Mouse (Mus musculus): ENCODE data around the gene Fbxo33.
A peak's percentile ranks its signal among the peaks of the same experiment; 100 is the strongest.
"Not testable (repeated sequence)": the region's sequence is repeated elsewhere in the genome, so short reads cannot be mapped to it uniquely, and the experiment has no call there.

The Fbxo33 gene

DNA sequence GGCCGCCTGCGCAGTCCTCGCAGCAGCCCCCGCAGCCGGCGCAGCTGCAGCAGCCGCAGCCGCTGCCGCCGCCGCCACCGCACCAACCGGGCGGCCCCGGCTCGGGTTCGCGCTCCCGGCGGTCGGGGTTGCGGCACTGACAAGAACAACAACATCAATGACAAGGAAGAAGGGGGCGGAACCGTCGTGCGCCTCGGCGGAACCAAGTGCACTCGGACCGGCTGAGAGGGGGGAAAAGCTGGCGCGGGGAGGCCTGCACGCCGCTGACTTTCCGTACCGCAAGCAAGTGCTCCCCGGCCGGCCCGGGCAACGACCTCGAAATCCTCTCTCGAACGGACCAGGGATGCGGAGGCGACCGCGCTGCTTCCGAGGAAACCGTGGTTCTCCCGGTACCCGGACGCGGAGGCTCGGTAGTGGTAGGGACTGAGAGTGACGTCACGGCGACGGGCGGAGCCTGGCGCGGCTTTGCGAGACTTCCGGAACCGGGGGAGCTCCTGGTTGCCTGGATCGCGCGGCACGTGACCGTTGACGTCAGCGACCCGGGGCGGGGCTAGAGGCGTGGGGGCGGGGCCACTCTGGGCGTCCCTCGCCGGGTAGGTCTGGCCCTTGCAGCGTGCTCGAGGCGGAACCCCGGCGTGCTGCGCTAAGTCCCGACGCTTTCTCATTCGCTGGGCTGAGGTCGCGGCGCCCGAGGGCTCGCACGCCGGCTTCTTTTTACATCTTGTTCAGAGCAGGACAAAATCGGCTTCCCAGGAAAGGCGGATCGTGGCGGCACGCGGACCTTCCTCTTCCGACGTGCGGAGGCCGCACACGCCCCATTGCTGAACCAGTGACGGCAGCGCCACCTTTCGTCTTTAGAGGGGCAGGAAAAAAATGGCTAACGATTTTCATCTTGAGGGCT is at the start of gene Fbxo33:
TSS of gene Fbxo33 (minus strand) at position 401 of the 901 bp plus-strand sequence.
- peak; percentile 94 to 97 for DNase-seq (ENCODE audit: low spot score in 2 of 2)

DNA sequence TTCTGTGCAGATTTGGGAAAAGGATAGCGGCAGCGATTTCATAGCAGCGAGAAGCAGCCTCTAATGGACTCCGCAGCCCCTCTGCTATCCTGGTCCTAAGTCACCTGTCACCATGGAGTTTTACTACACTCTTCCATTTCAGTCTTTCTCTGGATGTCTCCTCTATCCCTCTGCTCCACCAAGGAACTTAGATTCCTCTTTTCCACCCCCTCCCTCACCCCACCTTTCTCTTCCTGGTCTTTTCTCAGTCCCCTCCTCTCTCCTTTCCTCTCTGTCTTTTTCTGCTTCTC is 46.4 kb upstream of the Fbxo33 start:
- DNase-seq (ENCODE audit: low spot score in 2 of 2): no peak

DNA sequence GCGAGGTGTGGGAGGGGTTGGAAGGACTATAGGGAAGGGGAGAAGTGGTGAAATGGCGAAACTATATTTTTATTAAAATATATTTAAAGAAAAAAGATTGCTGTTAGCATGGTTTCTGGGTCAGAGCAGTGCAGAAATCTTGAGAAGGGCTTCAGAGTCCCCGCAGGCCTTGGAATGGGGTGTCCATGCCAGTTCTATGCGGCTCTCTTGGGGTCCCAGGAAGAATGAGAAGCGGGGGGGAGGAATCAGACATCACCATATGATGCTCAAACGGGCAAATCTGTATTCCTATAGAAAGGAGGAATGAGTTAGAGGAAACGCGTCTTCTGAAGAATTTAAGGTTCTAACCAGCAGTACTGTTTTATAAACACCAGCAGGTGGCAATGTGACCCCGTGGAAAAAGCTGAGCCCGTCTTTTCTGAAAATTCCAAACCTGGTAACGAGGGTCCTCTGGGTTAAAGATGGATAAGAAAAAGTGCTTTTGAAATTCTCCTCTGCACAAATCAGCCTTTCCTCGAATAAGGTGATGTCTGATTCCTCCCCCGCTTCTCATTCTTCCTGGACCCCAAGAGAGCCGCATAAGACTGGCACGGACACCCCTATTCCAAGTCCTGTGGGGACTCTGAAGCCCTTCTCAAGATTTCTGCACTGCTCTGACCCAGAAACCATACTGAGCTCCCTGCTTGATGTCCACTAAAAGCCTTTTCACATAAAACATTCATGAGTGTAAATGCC is 45.8 kb upstream of the Fbxo33 start:
- DNase-seq (ENCODE audit: low spot score in 2 of 2): peak; percentile 47 to 66

- no peak for DNase-seq (ENCODE audit: low spot score in 2 of 2)
Observed at GRCm38 (mm10) chr12:59262841-59263240, 43.3 kb upstream of the Fbxo33 start.

DNA sequence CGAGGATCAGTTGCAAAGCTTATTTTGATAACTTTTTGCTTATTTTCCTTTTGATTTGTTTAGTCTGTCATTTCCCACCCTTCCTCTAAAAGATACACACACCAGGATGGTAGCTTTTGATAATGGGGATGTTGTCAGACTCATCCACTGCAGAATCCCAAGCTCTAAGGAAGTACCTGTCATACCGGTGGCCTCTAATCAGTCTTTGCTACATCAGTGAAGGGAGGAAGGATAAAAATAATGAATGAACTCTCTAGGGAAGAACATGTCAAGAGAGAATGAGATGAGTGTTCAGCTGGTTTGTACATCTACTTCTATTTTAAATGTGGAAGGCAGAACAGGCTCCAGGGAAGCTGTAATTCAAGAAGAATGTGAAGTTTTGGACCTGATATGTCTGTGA is 41.3 kb upstream of the Fbxo33 start:
- no peak for DNase-seq (ENCODE audit: low spot score in 2 of 2)

DNA sequence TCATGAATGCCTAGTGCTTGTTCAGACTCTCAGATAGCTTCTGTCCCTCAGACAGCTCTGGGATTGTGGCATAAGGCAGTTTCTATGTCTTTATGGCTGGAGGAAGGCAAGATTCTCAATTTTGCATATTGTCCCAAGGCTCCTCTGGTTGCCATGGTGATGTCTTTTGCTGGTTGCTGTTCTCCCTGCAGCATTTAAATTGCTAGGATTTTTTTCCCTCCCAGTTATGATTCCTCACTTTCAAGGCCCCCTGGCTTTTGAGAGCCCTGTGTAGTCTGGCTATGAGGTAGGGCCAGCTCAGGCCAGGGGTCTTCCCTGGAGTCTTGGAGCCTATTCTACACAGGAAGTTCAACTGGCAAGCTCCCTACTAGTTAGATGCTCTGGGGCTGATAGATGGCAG is 40.8 kb upstream of the Fbxo33 start:
- DNase-seq (ENCODE audit: low spot score in 2 of 2): peak; percentile 26

GRCm38 (mm10) chr12:59259015-59259414 is 39.5 kb upstream of the Fbxo33 start:
- no peak for DNase-seq (ENCODE audit: low spot score in 2 of 2)

GRCm38 (mm10) chr12:59250259-59250827 is 30.8 kb upstream of the Fbxo33 start:
- no peak for DNase-seq (ENCODE audit: low spot score in 2 of 2)

DNA sequence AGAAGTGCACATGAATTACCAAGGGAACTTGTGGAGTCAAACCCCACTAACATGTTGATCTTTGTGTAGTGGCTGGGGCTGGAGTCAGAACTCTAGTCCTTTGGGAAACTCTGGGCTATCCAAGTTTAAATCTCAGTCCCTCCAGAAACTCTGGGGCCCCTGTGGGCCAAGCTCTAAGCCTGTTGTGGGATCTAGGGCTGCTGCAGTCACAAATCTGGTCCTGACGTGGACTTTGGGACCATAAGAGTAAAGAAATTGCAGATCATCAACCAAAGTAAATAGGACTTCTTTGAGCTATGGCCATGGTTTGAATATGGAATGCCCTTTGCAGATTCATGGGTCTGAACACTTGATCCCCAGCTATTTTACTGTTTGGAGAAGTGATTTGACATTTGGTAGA is 29.4 kb upstream of the Fbxo33 start:
- no peak for DNase-seq (ENCODE audit: low spot score in 2 of 2)

- DNase-seq (ENCODE audit: low spot score in 2 of 2): not testable (repeated sequence)
Observed at GRCm38 (mm10) chr12:59241031-59241430, 21.5 kb upstream of the Fbxo33 start.

GRCm38 (mm10) chr12:59238434-59238833 is 18.9 kb upstream of the Fbxo33 start:
- no peak for DNase-seq (ENCODE audit: low spot score in 2 of 2)

DNA sequence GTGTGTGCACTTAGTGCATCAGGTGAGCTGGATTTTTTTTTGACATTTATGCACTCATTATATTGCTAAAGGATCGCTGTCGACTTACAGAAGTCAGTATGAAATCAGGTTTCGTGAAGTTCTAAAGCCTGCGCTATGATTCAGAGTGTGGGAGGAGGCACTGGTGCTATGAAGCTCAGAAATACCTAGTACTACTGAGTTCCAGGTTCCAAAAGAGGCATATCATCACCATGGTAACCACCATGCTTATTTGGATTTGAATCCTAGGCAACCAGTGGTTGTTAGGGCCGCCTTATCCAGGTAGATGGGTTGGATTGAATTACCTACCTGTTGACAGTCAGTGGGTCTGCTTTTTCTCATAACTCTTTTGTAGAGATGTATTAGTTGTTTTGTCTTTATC is 8.9 kb upstream of the Fbxo33 start:
- DNase-seq (ENCODE audit: low spot score in 2 of 2): peak in 1 of 2 experiments; percentile 30

GRCm38 (mm10) chr12:59218640-59219321 is 744 bp downstream of the Fbxo33 start:
- DNase-seq (ENCODE audit: low spot score in 2 of 2): peak; percentile 37 to 56

DNA sequence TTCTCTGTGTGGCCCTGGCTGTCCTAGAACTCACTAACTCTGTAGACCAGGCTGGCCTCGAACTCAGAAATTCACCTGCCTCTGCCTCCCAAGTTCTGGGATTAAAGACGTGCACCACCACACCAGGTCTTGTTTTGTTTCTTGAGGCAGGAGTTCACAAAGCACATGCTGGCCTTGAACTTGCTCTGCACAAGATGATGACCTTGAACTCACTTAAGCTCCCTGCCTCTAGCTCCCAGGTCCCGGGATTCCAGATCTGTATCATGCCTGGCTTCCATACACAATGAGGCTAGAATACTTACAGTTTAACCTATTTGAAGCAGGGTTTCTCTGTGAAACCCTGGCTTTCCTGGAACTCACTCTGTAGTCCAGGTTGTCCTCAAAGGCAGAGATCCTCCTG is 2.2 kb downstream of the Fbxo33 start:
- DNase-seq (ENCODE audit: low spot score in 2 of 2): no peak

DNA sequence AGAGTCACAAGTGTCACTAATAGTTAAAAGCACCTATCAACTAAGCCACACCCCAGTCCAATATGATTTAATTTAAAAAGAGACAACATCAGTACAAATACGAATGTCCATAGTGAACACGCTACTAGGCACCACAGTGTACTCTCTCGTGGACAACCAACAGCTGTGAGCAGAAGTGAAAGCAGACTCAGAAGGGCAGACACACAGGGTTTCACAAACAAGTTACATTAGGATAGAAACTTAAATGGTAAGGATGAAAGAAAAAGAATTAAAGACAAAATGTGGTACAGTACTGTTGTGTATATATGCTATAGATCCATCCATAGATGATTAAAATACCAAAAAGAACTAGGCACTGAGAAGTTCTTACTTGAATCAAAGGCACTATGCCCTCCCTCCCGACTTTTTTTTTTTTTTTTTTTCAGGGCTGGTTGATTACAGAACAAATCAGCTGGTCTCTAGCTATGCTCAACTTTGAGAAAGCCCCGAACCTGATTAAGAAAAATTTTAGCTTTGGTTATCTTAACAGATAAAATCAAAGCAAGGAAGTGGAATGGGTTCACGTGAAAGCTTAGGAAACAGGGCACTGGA is 2.8 kb downstream of the Fbxo33 start:
- DNase-seq (ENCODE audit: low spot score in 2 of 2): no peak

- no peak for DNase-seq (ENCODE audit: low spot score in 2 of 2)
Observed at GRCm38 (mm10) chr12:59216176-59216575, 3.3 kb downstream of the Fbxo33 start.

DNA sequence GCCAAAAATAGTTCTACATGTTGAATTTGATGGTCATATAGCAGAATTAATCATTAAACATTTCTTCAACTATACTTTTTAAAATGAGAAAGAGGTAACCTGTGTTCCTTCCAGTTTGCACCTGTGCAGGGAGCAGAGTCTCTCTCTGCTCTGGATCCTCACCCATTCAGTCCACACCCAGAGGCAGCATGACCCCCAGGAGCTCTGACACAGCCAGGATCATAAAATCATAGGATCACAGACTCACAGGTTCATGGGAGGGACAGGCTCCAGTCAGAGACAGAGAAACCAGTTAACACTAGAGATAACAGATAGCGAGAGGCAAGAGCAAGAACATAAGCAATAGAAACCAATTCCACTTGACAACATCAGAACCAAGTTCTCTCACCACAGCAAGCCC is 11.7 kb downstream of the Fbxo33 start:
- no peak for DNase-seq (ENCODE audit: low spot score in 2 of 2)

- DNase-seq (ENCODE audit: low spot score in 2 of 2): no peak
Observed at GRCm38 (mm10) chr12:59207000-59207390, 12.5 kb downstream of the Fbxo33 start.

- DNase-seq (ENCODE audit: low spot score in 2 of 2): no peak
Observed at GRCm38 (mm10) chr12:59206208-59206999, 13.1 kb downstream of the Fbxo33 start.

GRCm38 (mm10) chr12:59205571-59205970 is 14.0 kb downstream of the Fbxo33 start:
- no peak for DNase-seq (ENCODE audit: low spot score in 2 of 2)

DNA sequence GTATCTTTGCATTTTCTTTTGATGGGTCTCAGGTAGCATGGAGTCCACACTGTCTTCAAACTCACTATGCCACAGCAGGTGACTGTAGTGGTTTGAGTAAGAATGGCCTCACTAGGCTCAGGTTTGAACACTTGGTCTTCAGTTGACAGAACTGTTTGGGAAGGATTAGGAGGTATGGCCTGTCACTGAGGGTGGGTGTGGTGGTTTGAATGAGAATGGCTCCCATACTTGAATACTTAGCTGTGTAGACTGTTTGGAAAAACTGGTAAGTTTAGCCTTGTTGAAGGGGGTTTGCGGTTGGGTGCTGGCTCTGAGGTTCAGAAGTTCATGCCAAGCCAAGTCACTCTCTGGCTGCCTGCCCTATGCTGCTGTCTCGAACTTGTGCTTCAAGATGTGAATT is 20.2 kb downstream of the Fbxo33 start:
- DNase-seq (ENCODE audit: low spot score in 2 of 2): no peak
